Mouse (Mus musculus) C2C12 (cell line): ENCODE data around the gene Rnls. TPM values are rescaled to one million over a fixed set of nuclear protein-coding genes. Genes with fewer than 3 reads are reported as not detected.

Experiments
- H3K27me3 ChIP-seq: one replicate; pipeline ENCODE4 v1.6.1; 2011; ENCODE audit not compliant: control insufficient read depth, insufficient read depth, insufficient read length
- H3K36me3 ChIP-seq: one replicate; pipeline ENCODE4 v1.6.1; 2011; ENCODE audit not compliant: control insufficient read depth, insufficient read depth
- H3K4me3 ChIP-seq: one replicate; pipeline ENCODE4 v1.5.1; 2011; ENCODE audit warnings: mild to moderate bottlenecking, control low read depth; ENCODE audit not compliant: poor library complexity, insufficient read depth, severe bottlenecking
- H3K79me2 ChIP-seq: one replicate; pipeline ENCODE4 v1.6.1; 2011; ENCODE audit not compliant: control insufficient read depth, insufficient read depth
- H3K79me3 ChIP-seq: one replicate; pipeline ENCODE4 v1.6.1; 2011; ENCODE audit warnings: low read depth, control low read depth
- H3ac ChIP-seq: one replicate; pipeline ENCODE3; 2011; ENCODE audit warnings: low read depth; ENCODE audit not compliant: control insufficient read depth, insufficient read length
- CEBPB ChIP-seq: IDR thresholded peaks from one replicate; pipeline ENCODE4 v1.6.1; 2011; ENCODE audit warnings: low read depth, mild to moderate bottlenecking, control low read depth, moderate library complexity
- CTCF ChIP-seq: IDR thresholded peaks from one replicate; pipeline ENCODE4 v1.5.1; 2011; ENCODE audit not compliant: control insufficient read depth, insufficient read depth, insufficient read length
- FOSL1 ChIP-seq: IDR thresholded peaks from one replicate; pipeline ENCODE4 v1.8.0; 2011; ENCODE audit warnings: mild to moderate bottlenecking, low read length; ENCODE audit not compliant: poor library complexity, insufficient read depth, severe bottlenecking
- MAX ChIP-seq: IDR thresholded peaks from one replicate; pipeline ENCODE4 v1.6.1; 2011; ENCODE audit warnings: mild to moderate bottlenecking, control low read depth
- MYOD1 ChIP-seq: IDR thresholded peaks from one replicate; pipeline ENCODE4 v1.6.1; 2011; ENCODE audit warnings: low read depth; ENCODE audit not compliant: control insufficient read depth, insufficient read length
- MYOG ChIP-seq: IDR thresholded peaks from one replicate; pipeline ENCODE4 v1.6.1; 2011; ENCODE audit not compliant: control insufficient read depth, insufficient read length; ENCODE audit errors: extremely low read depth
- USF1 ChIP-seq: IDR thresholded peaks from one replicate; pipeline ENCODE4 v1.6.1; 2011; ENCODE audit warnings: low read depth, mild to moderate bottlenecking, control low read depth, moderate library complexity
- polyA plus RNA-seq: library from polyadenylated mRNA; unstranded; fragments of >200 nt; fragmentation: generic; extraction: Trizol; gene quantifications from one replicate; pipeline ENCODE4 v1.2.1, GENCODE M21; 2012; ENCODE audit warnings: missing spikeins

Gene Rnls
- polyA plus RNA-seq, 1 experiment, result 0.99 TPM

- Histone ChIP-seq H3K4me3 (no peak overlapping the region), H3K79me3 (no peaks in the 10 kb centered on the region), H3ac (no peak overlapping the region), H3K36me3 (no peaks in the 10 kb centered on the region), H3K79me2 (no peaks in the 10 kb centered on the region), H3K27me3 (no peaks in the 10 kb centered on the region)
- no peak for TF ChIP-seq CTCF
- no peak for TF ChIP-seq FOSL1
- no peak for TF ChIP-seq MYOG
- no peak for TF ChIP-seq USF1
- no peak for TF ChIP-seq MAX
- TF ChIP-seq MYOD1, result no peak
- TF ChIP-seq CEBPB, result no peak
Measured at GRCm38 (mm10) chr19:33223276-33223675, 168.8 kb downstream of the Rnls start.

- no peaks in the 10 kb centered on the region for H3K79me3 ChIP-seq
- no peaks in the 10 kb centered on the region for H3K27me3 ChIP-seq
- TF ChIP-seq FOSL1 (no peak), MAX (no peak), CTCF (no peak), USF1 (no peak)
- no peaks in the 10 kb centered on the region for H3K36me3 ChIP-seq
- H3K79me2 ChIP-seq, result no peaks in the 10 kb centered on the region
- no peak overlapping the region for H3K4me3 ChIP-seq
- no peak overlapping the region for H3ac ChIP-seq
Measured at GRCm38 (mm10) chr19:33222595-33223223, 169.4 kb downstream of the Rnls start.

- Histone ChIP-seq H3K4me3 (no peak overlapping the region), H3K27me3 (no peaks in the 10 kb centered on the region), H3K36me3 (no peaks in the 10 kb centered on the region), H3ac (no peak overlapping the region), H3K79me3 (no peaks in the 10 kb centered on the region), H3K79me2 (no peaks in the 10 kb centered on the region)
- no peak for TF ChIP-seq MYOG
- TF ChIP-seq CEBPB, result no peak
- TF ChIP-seq USF1, result no peak
- no peak for TF ChIP-seq CTCF
- no peak for TF ChIP-seq MAX
- TF ChIP-seq FOSL1, result no peak
- no peak for TF ChIP-seq MYOD1
Measured at GRCm38 (mm10) chr19:33217791-33218300, 174.2 kb downstream of the Rnls start.

GRCm38 (mm10) chr19:33209709-33210108 is 182.4 kb downstream of the Rnls start:
- Histone ChIP-seq H3ac (no peak overlapping the region), H3K36me3 (no peaks in the 10 kb centered on the region), H3K4me3 (no peak overlapping the region), H3K79me2 (no peaks in the 10 kb centered on the region), H3K27me3 (no peaks in the 10 kb centered on the region), H3K79me3 (no peaks in the 10 kb centered on the region)
- TF ChIP-seq CEBPB, result no peak
- TF ChIP-seq USF1, result no peak
- TF ChIP-seq MYOD1, result no peak
- no peak for TF ChIP-seq CTCF
- TF ChIP-seq FOSL1, result no peak
- TF ChIP-seq MYOG, result no peak
- TF ChIP-seq MAX, result no peak

- Histone ChIP-seq H3ac (no peak overlapping the region), H3K4me3 (no peak overlapping the region), H3K36me3 (no peaks in the 10 kb centered on the region), H3K27me3 (no peaks in the 10 kb centered on the region), H3K79me2 (no peaks in the 10 kb centered on the region), H3K79me3 (no peaks in the 10 kb centered on the region)
- no peak for TF ChIP-seq FOSL1
- TF ChIP-seq CEBPB, result no peak
- TF ChIP-seq MYOG, result no peak
- no peak for TF ChIP-seq USF1
- TF ChIP-seq MAX, result no peak
- TF ChIP-seq MYOD1, result no peak
- TF ChIP-seq CTCF, result no peak
Measured at GRCm38 (mm10) chr19:33207991-33208390, 184.1 kb downstream of the Rnls start.

GRCm38 (mm10) chr19:33205389-33205788 is 186.7 kb downstream of the Rnls start:
- H3K79me3 ChIP-seq, result no peaks in the 10 kb centered on the region
- H3K36me3 ChIP-seq, result no peaks in the 10 kb centered on the region
- H3K27me3 ChIP-seq, result no peaks in the 10 kb centered on the region
- H3ac ChIP-seq, result no peak overlapping the region
- no peaks in the 10 kb centered on the region for H3K79me2 ChIP-seq
- H3K4me3 ChIP-seq, result no peak overlapping the region
- TF ChIP-seq USF1 (no peak), MAX (no peak), MYOD1 (no peak), CTCF (no peak), CEBPB (no peak), FOSL1 (no peak), MYOG (no peak)
